Mouse (Mus musculus): Measurements from ENCODE around the gene Yju2.
"Not testable (repeated sequence)": the region's sequence is repeated elsewhere in the genome, so short reads cannot be mapped to it uniquely, and the experiment has no call there.

The Yju2 gene

DNA sequence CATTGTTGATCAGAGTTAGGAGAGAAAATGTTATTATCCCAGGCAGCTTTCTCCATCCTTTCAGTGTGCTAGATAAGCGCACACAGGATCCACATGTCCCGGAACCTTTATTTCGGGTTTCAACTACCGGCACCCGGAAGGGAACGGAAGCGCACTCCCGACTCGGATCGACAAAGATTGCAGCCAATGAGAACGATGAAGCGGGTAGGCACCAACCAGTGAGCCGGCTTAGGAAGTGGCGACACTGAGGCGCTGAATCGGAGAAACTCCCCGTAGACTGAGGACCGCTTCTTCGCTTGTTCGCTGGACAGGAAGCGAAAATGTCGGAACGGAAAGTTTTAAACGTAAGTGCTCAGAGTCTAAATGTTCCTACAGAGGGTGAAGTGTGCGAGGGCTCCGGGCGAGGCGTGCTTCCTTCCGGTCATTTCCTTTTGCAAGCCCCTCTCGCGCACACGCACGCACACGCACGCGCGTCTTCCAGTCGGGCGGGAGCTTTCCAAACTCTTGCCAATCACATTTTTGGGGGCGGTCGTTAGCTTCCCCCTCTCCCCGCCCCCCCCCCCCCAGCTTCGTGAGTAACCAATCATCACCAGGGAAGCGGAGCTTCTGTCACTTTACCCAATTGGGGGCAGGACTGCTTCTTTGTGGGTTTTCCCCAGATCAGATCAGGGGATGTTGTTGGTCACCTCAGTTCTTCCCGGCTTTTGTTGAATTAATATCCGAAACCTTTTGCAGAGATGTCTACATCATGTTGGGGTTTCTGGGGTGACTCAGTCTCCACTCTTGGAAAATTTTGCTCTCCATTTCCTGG lies at the start of gene Yju2:
Gene Yju2 (plus strand): TSS at position 182 of the 811 bp plus-strand sequence.
- DNase-seq (ENCODE audit: low spot score in 2 of 2) = peak; percentile 95 to 96

DNA sequence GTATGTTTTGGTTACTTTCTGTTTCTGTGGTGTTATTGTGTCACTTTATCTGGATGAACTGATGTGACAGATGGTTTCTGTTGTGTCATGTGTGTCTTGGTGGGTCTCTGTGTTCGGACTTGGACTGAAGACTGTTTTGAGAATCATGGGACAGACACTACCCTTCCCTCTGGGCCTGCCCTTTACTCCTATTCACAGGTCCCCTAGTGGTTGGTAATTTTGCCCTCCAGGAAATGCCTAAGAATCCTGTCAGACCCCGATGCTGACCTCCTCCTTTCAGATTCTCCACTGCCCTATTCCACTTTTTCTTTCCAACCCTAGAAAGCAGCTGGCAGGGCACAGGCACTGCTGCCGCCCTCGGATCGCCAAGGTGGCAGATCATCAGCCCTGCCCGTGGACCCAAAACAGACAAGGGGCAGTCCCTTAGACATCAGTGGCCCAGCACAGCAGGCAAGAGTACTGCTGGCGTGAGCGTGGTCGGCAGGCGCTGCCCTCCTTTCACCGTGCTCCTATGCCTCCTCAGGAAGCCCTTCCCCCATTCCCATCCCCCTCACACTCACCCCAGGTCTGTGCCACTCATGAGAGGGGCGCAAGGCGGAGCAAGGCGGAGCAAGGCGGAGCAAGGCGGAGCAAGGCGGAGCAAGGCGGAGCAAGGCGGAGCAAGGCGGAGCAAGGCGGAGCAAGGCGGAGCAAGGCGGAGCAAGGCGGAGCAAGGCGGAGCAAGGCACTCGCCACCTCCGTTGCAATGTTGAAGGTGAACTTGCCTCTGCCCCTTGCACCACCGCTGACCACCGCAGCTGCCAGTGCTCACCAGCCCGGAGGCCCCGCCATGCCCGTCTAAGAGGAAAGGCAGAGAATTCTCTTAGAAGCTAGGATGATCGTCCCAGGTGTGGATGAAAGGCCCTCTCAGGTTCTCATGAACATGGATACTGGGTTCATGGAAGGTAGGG lies 27.1 kb upstream of the Yju2 start:
- DNase-seq (ENCODE audit: low spot score in 2 of 2) = peak; percentile 55 to 56

DNA sequence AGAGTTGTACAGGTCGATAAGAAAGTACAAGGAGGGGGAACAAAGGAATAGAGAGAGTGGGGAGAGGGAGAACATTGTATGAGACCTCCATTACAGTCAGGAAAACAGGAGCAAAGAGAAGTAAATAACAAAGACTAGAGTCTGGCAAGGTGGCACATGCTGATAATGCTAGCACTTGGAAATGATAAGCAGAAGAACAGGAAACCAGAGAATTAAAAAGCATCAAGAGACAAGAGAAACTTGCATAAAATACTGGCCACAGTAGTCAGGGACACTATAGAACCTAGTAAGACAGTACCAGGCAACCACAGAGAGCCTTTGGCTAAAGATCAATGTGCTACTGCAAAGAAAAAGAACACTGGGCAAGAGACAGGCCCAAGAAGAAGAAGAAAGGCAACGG lies 26.3 kb upstream of the Yju2 start:
- DNase-seq (ENCODE audit: low spot score in 2 of 2) = no peak

DNA sequence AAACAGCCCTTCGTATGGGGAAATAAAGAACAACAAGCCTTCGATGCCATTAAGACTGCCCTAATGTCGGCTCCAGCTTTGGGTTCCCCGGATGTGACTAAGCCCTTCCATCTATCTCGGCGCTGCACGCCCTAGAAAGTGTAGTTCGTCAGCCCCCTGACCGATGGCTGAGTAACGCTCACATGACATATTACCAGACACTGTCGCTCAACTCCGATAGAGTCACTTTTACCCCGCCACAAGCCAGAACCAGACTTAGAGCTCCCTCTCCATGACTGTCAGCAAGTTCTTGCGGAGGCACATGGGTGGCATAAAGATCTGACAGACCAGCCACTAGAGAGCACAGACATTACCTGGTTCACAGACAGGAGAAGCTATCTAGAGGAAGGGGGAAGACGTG lies 25.7 kb upstream of the Yju2 start:
- no peak for DNase-seq (ENCODE audit: low spot score in 2 of 2)

DNA sequence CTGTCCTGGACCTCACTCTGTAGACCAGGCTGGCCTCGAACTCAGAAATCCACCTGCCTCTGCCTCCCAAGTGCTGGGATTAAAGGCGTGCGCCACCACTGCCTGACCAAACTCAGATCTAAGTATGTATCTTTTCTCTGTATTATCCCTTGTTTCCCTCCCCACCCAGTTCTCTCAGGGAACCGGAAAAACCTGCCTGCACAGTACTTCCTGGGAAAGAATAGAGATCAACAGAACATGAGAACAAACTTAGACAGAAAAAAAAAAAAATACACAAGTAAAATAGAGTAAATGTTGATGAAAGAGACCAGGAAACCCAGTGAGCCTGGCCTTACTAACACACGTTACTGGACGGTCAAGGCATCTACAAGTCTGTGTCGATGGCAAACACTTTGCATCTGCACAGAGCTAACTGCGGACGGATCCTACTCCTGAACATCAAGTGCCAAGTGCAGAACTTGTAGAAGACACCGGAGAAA lies 14.5 kb upstream of the Yju2 start:
- not testable (repeated sequence) for DNase-seq (ENCODE audit: low spot score in 2 of 2)

DNA sequence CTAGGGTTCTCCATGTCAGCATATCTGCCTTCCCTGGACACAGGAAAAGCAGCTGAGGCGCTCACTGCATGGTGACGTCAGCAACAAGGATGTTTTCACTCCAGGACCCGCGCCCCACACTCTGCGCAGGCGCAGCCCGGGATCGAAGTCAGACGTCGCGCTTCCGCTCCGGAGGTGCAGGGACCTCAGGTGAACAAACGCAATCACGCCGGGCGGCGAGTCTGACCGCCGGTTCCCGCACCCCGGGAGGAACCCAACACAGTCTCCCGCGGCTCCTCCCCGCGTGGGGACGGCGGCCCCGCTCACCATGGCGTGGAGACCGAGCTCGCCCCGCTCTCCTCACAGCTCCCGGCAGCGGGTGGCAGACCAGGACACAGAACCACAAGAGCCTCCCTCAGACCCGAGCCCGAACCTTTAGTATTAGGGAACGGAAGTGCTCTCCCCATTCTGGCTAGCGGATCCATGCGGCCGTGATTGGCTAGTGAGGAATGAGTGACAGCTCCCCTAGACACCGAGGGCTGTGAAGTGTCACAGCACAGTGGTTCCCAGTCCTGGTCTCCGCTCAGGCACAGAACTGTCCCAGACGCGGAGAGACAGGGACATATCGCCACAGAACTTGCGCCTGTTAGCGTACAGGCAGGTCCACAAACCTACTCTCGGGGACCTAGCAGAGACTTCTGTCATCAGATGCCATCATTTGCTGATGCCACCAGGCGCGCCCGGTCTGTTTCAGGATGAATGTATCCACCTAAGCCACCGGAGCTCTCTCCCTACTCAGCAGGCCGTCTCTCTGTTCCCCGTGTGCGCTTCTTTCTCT lies 13.8 kb upstream of the Yju2 start:
- peak; percentile 94 to 96 for DNase-seq (ENCODE audit: low spot score in 2 of 2)

DNA sequence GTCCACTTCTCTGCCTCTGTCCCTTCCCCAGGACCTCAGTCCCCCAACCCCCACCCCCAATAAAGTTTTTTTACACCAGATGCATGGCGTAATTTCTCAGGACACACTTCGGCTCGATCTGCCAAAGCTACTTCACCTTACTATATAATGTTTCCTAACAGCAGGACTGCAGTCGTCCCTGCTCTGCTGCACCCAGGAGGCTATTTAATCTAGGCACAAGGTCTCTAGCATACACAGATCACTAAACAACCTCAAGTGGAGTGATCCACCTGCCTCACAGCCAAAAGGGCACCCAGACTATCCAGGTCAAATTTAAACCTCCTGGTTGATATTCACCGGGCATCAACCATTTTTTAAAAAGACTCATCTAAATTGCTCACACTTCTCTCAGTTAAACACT lies 13.2 kb upstream of the Yju2 start:
- DNase-seq (ENCODE audit: low spot score in 2 of 2) = no peak

DNA sequence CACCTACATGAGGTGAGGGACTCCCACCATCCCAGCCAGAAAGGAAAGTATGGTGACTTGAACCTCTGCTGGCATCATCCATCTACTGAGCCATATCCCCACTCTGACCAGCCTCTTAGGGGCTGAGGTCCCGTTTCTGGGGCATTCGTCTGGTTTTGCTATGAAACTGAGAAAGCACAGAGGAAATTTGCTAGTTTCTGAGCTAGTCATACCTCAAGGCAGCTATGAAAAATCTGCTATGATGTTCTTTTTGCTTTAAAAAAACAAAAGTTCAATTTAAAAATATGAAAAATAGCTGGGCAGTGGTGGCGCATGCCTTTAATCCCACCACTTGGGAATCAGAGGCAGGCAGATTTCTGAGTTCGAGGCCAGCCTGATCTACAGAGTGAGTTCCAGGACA lies 10.3 kb upstream of the Yju2 start:
- DNase-seq (ENCODE audit: low spot score in 2 of 2) = no peak

DNA sequence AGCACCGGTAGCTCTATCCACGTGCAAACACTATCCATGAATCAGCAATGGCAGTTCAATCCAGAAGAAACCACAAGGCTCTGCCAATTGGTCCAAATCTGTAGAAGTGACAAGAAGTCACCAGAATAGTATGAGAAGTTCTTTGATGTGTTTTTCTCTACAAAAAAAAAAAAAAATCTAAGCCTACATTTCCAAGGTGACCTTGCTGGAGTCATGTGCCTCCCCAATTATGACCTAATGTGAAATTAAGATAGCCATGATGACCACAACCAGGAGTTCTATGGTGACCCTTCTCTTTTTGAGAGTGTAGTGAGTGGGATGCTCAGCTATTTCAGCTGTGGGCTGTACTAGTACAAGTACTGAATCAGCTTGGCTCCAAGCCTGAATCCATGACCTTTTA lies 9.5 kb upstream of the Yju2 start, which contains the start of gene Zfp119b:
Gene Zfp119b (minus strand): TSS at position 101 of the 400 bp plus-strand sequence.
- no peak for DNase-seq (ENCODE audit: low spot score in 2 of 2)

DNA sequence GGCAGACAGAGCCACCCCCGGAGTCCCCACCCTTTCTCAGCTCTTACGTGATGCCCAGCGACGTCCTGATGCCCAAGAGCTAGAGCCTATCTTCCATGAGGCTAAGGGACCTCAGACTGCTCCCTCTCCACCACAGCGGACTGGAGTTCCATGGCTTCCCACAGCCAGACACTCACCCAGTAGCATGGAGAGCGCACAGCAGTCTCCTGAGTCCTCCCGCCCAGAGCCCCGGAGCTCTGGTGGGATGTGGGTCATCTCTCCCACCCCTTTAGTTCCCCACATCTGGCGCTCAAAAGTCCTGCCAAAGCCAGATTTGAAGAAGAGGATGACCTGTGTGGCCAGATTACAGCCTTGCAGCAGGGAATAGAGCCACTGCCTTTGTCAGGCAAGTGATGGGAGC lies 8.3 kb upstream of the Yju2 start:
- DNase-seq (ENCODE audit: low spot score in 2 of 2) = no peak

DNA sequence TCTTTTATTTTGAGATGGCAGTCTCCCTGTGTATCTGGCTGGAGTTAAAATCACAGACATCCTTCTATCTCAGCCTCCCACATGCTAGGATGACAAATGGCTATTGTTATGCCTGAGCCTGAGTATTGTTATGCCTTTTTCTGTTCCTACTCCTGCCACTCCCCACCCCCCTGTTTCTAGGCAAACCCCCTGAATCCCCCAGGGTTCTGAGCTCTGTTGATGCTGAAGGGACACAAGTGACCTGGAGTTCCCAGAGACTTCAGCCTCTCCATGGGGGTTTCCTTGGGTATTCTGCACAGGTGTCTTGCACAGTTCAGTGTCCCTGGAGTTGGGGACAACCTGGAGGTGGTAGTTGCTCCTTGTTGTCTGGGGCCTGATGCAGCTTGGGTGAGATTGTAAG lies 6.9 kb upstream of the Yju2 start:
- DNase-seq (ENCODE audit: low spot score in 2 of 2) = no peak

DNA sequence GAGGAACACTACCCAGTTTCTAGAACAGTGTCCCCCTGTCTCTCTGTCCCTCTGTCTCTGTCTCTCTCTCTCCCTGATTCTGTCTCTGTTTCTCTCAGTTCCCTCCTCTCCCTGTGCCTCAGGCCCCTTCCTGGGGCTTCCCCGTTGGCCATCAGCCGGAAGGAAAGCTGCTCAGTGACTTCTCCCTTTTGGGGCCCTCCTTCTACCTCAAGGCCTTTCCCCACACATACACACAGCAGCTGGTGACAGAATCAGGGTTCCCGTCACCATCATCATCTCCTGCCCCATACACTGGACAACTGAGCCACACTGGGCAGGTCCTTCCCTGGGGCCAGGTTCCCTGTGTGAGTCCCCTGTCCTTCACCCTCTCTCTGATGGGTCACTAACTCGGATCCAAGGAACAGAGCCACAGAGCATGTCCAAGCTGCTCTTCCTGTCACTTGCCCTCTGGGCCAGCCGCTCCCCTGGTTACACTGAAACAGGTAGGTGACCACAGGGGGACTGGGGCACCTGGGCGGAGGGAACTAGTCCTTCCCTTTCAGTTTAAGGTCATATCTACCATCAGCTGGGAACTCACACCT lies 6.4 kb upstream of the Yju2 start, which contains the start of gene Ebi3:
Gene Ebi3 (plus strand): TSS at position 194 of the 581 bp plus-strand sequence.
- no peak for DNase-seq (ENCODE audit: low spot score in 2 of 2)

DNA sequence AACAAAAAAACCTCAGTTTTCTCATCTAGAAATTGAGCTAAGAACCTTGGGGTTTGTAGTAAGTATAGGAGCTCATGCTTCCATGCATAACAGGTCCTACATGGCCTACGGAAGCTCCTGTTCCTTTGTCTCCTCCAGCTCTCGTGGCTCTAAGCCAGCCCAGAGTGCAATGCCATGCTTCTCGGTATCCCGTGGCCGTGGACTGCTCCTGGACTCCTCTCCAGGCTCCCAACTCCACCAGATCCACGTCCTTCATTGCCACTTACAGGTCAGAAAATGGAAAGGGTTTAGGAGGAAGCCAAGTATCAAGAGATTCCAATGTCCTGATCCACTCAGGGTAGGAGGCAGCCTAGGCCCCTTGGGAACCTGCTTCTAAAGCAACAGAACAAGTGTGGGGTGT lies 5.1 kb upstream of the Yju2 start:
- DNase-seq (ENCODE audit: low spot score in 2 of 2) = no peak

DNA sequence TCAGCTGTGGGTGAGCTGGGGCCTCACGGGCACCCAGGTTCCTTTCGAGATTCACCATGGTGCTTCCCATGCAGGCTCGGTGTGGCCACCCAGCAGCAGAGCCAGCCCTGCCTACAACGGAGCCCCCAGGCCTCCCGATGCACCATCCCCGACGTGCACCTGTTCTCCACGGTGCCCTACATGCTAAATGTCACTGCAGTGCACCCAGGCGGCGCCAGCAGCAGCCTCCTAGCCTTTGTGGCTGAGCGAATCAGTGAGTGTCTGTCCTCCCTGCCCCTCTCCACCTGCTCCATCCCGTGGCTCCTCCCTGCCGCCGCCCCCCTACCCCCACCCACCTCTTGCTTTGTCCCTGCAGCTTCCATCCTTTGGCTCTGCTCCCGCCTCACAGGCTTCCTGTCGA lies 4.7 kb upstream of the Yju2 start:
- DNase-seq (ENCODE audit: low spot score in 2 of 2) = no peak

DNA sequence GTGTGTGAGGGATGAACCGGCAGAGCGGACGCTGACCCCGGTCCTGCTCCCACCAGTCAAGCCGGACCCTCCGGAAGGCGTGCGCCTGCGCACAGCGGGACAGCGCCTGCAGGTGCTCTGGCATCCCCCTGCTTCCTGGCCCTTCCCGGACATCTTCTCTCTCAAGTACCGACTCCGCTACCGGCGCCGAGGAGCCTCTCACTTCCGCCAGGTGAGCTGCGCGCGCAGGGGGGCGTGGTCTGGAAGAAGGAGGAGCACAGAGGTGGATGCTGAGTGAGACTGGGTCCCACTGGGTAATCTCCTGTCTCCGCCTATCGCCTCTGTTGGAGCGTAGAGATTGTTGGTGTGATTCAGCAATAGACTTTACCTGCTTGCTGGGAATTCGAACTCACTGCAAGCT lies 2.8 kb upstream of the Yju2 start:
- peak; percentile 75 to 77 for DNase-seq (ENCODE audit: low spot score in 2 of 2)

DNA sequence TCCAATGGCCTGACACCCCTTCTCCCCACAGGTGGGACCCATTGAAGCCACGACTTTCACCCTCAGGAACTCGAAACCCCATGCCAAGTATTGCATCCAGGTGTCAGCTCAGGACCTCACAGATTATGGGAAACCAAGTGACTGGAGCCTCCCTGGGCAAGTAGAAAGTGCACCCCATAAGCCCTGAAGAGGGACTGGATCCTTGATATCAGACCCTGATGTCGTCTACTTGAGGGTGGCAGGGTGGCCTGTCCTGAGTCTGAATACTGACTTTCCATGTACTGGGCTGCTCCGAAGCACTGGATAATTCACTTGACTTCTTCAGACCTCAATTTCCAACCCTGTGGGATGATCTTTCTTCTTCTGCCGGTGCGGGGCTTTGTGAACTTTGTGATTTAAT lies 2.3 kb upstream of the Yju2 start:
- DNase-seq (ENCODE audit: low spot score in 2 of 2) = no peak

DNA sequence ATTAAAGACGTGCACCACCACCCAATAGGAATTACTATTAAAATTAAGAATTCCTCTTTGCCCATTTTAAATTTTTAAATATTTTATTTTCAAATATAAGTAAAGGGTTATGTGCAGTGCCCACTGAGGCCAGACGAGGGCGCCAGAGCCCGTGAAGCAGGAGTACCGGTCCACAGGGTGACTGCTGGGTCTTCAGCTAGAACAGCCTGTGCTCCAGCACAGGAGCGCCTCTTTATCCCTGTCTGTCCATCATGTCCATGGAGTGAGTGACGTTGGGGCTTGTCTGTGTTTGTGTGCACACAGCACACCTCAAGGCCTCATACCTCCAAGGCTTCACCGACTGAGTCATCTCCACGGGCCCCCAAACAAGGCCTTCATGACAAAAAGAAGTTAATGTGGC lies 1.7 kb upstream of the Yju2 start:
- DNase-seq (ENCODE audit: low spot score in 2 of 2) = peak; percentile 64 to 67

DNA sequence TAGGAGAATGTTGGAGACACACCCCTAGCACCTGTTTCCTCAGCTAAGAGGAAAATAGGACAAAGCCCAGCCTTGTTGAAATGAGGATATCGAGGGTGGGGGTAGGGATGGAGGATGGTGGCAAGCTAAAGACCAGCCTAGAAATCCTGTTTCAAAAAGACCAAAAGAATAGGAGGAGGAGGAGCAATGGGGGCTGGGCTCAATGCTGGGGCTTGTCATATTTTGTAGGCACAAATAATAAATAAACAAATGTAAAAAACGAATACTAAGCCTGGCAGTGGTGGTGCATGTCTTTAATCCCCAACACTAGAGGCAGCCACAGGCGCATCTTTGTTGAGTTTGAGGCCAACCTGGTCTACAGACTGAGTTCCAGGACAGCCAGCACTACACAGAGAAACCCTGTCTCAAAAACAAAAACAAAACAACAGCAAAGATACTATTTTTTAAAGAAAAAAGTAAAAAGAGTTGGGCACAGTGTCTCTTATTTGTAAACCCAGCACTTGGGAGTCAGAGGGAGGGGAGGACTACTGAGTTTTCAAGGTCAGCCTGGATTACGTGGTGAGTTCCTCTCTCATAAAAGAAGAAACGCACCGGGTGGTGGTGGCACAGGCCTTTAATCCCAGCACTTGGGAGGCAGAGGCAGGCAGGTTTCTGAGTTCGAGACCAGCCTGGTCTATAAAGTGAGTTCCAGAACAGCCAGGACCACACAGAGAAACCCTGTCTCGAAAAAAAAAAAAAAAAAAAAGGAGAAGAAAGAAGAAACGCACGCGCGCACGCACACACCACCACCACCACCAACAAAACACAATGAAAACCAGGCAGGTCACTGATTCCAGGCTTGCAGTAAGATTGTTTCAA lies 944 bp upstream of the Yju2 start:
- DNase-seq (ENCODE audit: low spot score in 2 of 2) = no peak

DNA sequence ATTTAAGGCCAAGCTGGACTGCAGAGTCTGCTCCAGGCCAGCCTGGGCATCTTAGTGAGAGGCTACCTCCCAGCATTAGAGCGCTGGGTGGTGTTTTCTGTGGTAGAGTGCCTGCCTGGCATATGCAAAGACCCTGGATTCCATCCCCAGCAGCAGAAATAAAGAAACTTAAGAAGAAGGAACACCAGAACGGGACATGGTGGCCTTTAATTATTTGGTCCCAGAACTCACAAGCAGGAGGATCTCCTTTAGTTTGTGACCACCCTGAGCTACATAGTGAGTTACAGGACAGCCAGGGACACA lies 364 bp upstream of the Yju2 start:
- no peak for DNase-seq (ENCODE audit: low spot score in 2 of 2)

DNA sequence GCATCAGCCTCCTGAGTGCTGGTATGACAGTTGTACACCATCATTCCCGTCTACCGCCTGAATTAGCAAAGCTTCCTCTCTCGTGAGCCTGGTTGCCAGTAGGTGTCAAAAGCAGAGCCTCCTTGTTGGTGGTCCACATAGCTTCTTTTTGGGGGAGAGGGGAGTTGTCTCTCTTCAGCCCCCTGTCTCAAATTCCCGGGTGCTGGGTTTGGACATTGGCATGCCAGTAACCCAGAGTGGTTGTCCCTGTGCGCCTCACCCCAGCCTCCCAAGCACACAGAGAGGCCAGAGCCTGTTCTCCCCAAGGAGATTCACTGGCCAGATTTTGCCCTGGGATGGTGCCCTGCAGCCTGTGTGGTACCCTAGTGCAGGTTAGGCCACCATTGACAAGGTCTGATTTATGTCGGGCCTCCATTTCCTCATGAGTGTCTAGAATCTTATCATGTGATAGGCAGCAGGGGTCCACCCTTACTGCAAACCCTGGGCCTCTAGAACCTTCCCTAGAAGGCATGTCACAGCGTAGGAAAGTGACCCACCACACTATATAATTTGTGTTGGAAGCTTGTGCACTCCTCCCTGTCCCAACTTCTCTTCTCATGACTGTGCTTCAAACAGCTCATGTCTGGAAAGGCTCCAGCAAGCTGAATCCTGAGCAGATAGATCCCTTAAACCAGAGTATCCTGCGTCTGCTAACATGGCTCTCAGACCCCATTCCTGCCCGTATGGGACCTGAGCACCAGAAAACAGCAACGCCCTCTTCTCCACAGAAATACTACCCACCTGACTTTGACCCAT lies 1.2 kb downstream of the Yju2 start:
- no peak for DNase-seq (ENCODE audit: low spot score in 2 of 2)

Data from frontal cortex, postnatal 36 days (tissue).